Mouse (Mus musculus) T-helper 17 cell (primary cell): ENCODE data around the gene Il25.
"Not testable (repeated sequence)": the region's sequence is repeated elsewhere in the genome, so short reads cannot be mapped to it uniquely, and the experiment has no call there.

Source experiments
- in situ Hi-C, 2 experiments: fragments of 300-600 bp; cut with MboI, MseI; formaldehyde crosslinking; loops; 1 replicate in 1 of 2; 2 replicates in 1 of 2; pipeline ENCODE4 v1.15.1; 2025; ENCODE audit warnings: high pct_unique_total_duplicates in 2 of 2

Gene Il25

DNA sequence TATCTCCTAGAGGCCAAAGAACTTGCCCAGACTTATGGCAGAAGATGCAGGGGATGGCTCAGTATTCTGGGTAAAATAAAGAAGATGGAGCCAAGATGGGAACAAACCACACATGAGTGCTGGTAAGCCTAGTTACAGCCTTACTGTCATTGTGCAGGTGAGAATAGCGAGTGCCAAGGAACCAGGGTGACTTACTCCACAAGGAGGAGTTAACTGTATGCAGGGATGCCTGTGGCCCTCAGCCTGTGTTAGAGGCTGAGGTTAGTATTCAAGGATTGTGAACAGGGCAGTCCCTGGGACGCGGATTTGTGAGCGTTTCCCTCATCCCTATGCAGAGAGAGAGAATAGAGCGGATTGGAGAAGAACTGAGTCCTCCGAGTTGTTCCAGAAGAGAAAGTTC is 19.1 kb downstream of the Il25 start:
- in situ Hi-C loops: no loop called here

DNA sequence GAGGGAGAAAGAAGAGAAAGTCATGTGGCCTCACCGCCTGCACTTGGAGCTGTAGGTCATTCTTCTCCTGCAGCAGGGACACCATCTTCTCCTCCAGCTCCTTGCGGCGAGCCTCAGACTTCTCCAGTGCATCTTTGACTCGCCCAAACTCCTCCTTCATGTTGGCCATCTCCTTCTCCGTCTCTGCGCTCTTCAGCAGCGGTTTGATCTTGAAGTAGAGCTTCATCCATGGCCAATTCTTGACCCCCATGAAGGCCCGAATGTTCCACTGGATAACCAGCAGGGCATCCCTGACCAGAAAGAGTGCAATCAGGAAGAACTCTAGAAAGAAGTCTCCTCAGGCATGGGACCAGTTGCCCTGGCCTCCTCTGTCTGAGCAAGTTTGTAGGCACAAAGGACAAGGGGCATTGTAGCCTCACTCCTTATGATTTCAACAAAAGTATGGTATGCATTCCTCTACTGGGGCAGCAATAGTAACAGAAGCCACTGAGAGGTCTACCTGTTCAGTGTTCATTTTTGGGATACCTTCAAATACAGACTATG is 21.2 kb downstream of the Il25 start:
- in situ Hi-C loops: no loop called here

DNA sequence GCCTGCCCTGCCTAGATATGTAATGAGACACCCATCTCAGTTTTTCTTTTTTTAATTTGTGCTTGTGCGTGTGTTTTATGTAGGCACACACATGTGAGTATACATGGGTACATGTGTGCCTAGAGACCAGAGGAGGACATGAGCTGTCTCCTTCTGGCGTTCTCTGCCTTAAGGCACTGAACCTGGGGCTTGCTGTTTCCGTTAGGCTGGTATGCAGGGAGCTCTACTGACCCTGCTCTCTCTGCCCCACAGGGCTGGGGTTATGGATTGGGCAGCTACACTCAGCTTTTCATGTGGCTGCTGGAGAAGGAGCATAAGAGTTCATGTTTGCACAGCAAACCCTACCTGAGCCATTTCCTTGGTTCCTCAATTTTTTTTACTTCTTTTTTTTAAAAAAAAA is 22.0 kb downstream of the Il25 start:
- in situ Hi-C loops: no loop called here

DNA sequence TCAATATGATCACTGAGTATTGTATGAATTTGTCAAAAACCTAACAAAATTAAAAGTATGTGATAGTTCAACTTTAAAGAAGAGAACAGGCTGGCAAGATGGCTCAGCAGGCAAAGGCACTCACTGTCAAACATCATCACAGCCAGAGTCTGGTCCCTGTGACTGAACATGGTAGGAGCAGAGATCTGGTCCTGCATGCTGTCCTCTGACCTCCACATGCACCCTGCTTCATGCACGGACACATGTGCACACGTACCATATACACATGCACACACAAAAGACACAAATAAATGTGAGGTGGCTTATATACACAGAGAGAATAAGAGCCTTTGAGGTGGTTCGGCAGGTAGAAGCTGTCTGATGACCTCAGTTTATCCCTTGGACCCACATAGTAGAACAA is 23.0 kb downstream of the Il25 start:
- in situ Hi-C loops: no loop called here

DNA sequence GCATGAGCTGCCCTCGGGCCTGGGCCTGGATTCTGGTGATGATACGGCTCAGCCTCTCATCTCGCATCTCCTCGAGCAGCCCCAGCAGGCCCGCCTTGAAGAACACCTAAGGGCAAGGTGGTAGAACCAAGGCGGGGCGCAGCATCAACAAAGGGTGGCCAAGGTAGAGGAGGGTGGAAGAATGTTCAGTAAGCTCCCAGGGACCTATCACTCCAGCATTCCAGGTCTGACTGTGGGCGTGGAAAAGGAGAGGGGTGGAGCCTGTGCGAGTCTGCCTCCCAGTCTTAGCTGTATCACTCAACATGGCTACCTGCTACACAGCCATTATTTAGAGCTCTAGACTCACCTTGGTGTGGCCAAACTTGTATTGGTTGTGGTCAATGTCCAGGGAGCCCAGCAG is 24.0 kb downstream of the Il25 start:
- in situ Hi-C loops: no loop called here

DNA sequence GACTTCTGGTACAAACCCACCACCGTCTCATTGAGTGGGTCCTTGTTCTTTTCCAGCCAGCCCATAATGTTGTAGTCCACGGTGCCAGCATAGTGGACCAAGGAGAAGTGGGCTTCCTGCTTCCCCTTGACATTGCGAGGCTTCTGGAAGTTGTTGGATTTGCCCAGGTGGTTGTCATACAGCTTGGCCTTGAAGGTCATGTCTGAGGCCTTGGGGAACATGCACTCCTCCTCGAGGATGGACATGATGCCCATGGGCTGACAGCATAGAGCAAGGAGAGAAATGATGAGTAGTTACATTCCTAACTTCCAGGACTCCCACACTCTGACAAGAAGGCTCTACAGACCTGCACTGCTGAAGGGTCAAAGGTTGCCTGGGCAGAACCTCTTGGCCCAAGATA is 26.0 kb downstream of the Il25 start:
- in situ Hi-C loops: no loop called here

DNA sequence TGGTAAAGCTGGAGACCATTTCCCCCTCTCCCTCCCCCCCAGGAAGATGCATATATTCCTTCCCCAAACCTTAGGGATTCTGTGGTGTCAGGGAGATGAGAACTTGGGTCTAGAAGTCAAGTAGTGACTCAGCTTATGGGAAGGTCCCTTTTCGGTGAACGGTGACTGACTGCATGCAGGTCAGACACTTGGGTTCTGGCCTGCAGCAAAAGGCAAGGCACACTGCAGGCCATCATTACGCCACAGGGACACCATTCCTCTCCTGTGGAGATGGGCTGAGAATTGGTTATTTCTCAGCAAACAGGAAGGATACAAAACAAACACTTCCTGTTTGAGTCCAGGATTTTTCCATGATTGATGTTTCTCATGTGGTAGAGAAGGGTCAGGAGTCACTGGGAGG is 26.7 kb downstream of the Il25 start:
- in situ Hi-C loops: no loop called here

DNA sequence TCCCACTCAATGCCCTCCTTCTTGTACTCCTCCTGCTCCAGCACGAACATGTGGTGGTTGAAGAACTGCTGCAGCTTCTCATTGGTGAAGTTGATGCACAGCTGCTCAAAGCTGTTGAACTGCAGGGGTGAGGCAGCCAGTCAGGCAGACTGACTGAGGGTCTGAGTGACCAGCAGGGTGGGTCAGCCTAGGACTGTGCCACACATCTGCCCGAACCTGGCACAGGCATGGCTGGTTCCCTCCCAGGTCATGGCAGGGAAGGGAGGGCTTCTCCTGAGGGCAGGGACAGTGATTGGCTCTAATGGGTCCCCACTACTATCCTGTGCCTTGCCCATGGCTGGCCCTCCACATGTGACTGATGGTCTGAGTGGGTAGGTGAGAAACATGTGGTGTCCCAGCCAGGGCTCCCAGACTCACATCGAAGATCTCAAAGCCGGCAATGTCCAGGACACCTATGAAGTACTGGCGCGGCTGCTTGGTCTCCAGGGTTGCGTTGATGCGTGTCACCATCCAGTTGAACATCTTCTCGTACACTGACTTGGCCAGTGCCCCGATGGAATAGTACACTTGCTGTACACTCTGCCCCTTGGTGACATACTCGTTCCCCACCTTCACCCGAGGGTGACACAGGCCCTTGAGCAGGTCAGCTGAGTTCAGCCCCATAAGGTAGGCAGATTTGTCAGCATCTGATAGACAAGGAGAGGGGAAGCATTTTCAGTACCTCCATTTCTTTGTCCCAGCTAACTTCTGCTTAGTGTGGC is 27.5 kb downstream of the Il25 start:
- in situ Hi-C loops: not testable (repeated sequence)

DNA sequence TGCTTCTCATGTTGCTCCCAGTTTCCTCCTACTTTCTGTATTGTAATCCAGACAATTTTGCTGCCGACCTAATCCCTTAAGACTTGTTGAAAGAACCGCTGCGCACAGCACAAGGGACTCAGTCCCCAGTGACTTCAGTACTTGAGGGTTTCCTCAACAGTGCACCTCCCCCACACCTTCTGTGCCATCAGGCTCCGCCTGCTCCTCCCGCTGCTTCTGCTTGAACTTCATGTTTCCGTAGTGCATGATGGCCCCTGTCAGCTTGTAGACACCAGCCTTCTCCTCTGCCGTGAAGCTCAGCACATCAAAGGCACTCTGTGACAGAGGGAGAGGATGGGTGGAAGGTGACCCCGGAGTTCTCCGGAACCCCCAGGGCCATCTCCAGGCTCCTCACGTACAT is 28.3 kb downstream of the Il25 start:
- in situ Hi-C loops: no loop called here

DNA sequence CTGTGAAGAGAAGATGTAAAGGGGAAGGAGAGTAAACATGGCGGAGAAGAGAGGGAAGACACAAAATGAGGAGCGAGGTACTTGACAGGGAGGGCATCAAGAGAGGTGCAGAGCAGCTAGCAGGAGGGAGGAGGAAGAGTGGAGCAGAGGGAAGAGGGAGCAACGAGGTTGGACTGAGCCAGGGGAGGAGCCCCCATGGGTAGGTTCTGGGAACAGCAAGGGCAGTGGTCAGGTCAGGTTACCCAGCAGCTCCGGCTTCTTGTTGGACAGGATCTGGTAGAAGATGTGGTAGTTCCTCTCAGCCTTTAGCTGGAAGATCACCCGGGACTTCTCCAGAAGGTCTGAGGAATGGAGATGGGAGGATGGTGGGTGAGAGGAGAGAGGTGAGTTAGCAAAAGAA is 29.0 kb downstream of the Il25 start:
- in situ Hi-C loops: no loop called here

DNA sequence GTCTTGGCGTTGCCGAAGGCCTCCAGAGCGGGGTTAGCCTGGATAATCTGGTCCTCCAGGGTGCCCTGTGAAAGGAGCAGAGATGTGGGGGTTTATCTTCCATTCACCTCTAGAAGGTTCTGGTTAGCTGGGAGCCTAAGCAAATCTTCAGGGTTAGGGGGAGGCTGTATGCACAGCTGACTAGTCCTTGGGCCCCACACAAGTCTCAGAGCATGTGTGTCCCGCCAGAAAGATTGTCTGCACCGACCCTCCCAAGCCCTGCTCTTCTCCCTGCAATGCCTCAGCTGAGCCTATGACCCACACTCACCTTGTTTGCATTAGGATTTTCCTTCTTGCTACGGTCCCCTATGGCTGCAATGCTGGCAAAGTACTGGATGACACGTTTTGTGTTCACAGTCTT is 30.2 kb downstream of the Il25 start:
- in situ Hi-C loops: no loop called here

DNA sequence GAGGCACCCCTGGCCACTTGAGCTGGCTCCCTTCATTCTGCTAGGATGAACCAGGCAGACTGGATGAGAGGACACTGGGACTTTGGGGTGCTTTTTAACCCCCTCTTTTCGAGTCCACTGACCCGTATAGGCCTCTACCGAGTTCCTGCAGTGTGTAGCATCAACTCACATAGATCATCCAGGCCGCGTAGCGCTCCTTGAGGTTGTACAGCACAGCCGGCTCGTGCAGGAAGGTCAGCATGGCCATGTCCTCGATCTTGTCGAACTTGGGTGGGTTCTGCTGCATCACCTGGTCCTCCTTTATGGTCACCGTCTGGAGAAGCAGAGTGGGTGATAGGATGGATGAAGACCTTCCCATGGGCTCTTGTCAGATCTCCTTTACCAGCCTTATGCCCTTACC is 31.2 kb downstream of the Il25 start:
- in situ Hi-C loops: no loop called here

DNA sequence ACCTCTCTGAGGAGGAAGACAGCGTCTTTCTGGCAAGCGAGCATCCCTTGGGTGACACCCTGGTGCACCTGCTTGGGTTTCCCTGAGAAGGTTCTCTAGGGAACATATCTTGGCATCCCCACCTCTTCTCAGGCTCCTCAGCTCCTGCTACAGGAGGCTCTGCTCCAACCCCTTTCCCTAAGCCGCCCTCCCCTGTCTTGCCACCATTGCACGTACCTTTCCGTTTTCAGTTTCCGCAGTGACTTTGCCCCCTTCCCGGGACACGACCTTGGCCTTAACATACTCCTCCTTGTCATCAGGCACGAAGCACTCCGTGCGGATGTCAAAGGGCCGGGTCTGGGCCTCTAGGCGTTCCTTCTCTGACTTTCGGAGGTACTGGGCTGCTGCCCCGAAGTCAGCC is 32.5 kb downstream of the Il25 start:
- in situ Hi-C loops: no loop called here

DNA sequence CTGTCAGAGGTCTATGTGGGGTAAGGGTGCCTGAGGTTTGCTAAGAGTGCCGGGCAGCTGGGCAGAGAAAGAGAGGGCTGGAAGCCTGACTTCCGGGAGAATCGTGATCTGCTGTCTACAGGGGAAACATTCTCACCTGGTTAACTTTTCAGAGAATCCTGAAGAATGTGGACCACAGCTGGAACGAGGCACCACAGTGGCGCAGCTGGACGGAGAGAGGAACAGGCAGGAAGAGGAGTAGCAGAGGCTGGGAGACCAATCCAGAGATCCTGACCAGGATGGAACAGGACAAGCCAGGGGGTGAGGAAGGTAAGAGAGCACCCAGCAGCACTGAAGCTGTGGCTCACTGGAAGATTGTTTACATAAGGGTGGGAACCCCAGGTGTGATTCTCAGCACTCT is 33.1 kb downstream of the Il25 start:
- in situ Hi-C loops: no loop called here

DNA sequence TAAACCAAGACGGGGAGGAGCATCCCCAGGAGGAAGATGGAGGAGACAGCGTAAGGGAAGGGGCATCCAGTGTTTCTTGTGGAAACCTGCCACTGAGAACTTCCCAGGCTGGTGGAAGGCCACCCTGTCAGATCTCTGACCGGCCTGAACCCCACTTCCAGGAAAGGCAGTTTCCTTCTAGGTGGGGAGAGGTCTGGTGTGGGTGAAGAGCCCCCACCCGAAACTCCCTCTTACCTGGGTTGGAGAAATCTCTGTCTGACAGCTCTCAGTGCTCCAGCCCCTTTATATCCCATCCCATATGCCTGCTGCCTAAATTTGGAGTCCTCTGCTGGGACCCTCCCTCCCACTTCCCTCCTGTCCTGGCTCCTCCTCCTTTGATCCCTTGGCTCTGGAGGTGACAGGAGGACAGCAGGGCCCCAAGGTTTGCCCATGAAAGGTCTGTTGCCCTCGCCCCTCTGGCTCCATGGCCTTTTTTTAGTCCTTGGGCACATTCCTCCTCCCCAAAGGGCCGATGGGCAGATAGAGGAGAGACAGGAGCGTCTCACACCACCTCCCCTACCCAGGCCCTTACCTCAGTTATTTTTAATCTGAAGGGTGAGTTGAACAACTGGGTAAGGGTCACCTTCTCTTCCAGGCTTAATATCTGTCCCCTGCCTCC is 34.0 kb downstream of the Il25 start, which contains the start of gene Myh6:
Gene Myh6 (minus strand): TSS at position 608 of the 658 bp plus-strand sequence.
- in situ Hi-C loops: no loop called here

DNA sequence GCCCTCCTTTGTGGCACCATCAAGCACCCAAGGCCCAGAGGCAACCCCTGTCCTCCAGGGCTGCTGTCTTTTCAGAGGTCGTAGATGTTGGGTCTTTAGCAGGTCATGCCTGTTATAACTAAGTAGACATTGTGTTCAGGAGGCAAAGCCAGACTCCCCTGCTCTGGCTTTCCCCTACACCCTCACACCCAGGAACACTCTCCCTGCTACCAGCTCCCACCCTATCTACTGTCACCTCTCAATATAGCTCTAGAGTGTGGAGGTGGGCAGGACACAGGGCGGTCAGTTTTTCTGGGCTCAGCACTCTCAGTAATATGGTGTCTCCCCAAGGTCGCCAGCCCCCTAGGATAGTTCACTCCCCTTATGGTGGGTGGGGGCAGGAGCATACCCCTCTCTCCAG is 35.4 kb downstream of the Il25 start:
- in situ Hi-C loops: no loop called here

DNA sequence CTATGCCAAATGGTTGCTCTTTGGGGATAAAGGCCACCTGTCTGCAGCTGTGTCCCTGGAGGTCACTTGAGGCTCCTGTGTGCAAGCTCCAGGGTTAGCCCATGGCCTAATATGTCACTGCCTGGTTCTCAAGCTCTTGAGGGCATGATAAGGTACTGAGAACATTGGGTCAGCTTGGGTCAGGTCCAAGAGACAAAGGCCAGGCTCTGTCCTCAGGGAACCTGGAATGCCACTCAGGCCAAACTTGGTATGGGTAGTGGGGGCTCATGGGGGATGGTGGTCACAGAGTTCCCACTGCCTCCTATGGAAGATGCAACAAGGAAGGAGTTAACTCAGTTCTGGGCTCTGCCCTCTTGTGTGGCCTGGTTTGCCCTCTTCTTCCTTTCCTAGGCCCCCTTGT is 35.8 kb downstream of the Il25 start:
- in situ Hi-C loops: no loop called here

DNA sequence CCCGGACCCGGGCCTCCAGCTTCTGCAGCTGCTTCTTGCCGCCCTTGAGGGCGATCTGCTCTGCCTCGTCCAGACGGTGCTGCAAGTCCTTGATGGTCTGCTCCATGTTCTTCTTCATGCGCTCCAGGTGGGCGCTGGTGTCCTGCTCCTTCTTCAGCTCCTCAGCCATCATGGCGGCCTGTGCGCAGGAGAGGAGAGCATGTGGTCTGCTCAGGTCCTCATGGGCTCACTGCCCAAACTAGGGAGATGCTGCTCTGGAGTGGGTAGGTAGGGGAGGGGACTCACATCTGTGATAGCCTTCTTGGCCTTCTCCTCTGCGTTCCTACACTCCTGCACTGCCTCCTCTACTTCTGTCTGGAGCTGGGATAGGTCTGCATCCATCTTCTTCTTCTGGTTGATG is 40.3 kb downstream of the Il25 start:
- in situ Hi-C loops: loop anchor here in 1 of 2 experiments (10.0 kb wide), 1 partner anchor 312 kb away; no protein-coding TSS in a partner anchor

DNA sequence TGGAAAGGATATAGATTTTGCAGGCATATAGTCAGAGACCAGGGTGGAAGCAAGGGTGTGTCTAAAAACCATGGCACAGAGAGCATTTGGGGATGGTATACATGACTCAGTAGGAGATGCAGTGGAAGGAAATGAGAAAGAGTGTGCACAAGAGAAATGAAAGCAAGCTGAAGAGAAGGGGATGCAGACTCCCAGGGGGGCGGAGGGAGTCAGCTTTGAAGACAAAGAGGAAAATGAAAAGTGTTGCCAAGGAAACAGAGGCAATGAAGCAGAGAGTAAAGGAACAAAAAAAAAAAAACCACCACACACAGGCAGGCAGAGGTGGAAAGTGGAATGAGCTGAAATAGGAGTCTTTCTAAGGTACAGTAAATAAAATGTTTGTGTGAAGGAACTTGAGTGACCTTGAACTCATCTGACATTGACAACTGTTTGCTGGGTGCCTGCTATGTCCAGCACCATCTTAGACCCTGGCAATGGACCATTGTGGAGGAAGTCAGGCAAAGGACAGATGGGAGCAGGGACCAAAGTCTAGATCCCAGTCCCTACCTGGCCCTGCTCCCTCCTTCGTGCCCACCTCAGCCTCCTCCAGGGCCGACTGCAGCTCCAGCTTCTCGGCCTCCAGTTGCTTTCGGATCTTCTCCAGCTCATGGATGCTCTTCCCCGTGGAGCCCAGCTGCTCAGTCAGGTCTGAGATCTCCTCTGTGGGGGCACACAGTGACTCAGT is 41.7 kb downstream of the Il25 start:
- in situ Hi-C loops: loop anchor here in 1 of 2 experiments (10.0 kb wide), 1 partner anchor 311 kb away; no protein-coding TSS in a partner anchor

DNA sequence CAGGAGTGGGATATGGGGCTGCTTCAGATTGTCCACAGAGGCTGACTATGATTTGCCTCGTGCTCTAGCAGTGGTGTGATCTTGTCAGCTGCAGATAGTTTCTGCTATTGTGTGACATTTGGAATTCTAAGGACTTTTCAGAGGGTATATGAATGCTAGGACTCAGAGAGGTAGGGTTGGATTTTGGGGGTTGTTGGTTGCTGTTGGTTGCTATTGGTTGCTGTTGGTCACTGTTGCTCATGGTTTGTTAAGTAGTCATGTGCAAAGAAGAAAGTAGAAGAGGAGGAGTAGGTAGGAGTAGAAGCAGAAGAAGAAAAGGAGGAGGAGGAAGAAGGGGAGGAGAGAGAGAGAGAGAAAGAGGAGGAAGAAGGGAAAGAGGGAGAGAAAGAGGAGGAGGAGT is 44.1 kb downstream of the Il25 start, which contains the start of gene Gm17428:
Gene Gm17428 (plus strand): TSS at position 301 of the 400 bp plus-strand sequence.
- in situ Hi-C loops: loop anchor here in 1 of 2 experiments (10.0 kb wide), 1 partner anchor 308 kb away; no protein-coding TSS in a partner anchor

DNA sequence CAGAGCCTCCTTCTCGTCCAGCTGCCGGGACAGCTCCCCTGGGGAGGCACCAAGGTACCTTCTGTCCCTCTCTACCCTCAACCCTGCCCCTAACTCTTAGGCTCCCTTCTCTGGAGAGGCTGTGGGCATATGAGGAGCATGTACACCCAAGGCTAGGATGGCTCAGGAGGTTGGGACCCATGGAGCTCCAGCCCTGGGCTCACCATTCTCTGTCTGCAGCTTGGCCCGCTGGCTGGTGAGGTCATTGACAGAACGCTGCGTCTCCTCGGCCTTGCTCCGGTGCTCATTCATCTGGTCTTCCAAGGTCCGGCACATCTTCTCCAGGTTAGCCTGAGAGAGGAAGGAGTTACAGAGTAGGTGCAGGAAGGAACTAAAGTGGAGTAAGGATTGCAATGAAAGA is 46.2 kb downstream of the Il25 start:
- in situ Hi-C loops: loop anchor here in 1 of 2 experiments (10.0 kb wide), 1 partner anchor 306 kb away; no protein-coding TSS in a partner anchor

DNA sequence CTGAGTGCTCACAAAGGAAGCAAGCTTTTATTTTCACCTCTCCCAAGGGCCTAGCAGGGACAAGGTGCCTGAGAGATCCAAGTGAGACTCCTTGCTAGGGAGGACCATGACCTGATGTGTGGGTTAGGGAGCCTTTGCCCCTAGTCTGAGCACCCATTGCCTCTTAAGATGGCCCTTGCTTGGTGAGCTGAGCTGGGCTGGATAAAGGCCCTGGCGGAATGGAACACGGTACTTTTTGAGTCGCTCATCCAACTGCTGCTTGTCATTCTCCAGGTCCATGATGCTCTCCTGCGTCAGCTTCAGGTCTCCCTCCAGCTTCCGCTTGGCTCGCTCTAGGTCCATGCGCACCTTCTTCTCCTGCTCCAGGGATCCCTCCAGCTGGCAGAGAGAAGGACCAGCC is 49.4 kb downstream of the Il25 start:
- in situ Hi-C loops: no loop called here
